Mouse (Mus musculus) Patski (cell line): Measurements from ENCODE around the gene Pdap1. TPM values are rescaled to one million over a fixed set of nuclear protein-coding genes. Genes with fewer than 3 reads are reported as not detected.
"Not testable (repeated sequence)": the region's sequence is repeated elsewhere in the genome, so short reads cannot be mapped to it uniquely, and the experiment has no call there.

Experiments used
- ATAC-seq: fragments of 100-300 bp; one replicate; pipeline ENCODE4 v1.8.0; 2021
- CTCF ChIA-PET: fragments of 350-600 bp; sonication (Branson Sonifier 250); formaldehyde crosslinking; loops from one replicate; lab custom pipeline; 2022; ENCODE audit warnings: inconsistent platforms; lab: Charles Lee
- POLR2A ChIA-PET: fragments of 350-600 bp; sonication (Branson Sonifier 250); formaldehyde crosslinking; loops from one replicate; lab custom pipeline; 2022; ENCODE audit warnings: antibody characterized with exemption, inconsistent platforms; lab: Charles Lee
- DNase-seq: peaks from one replicate; pipeline ENCODE4 v3.0.0-alpha.2; 2011; ENCODE audit warnings: low read depth, low spot score
- H3K27me3 ChIP-seq: fragments of 371-371 bp; one replicate; pipeline ENCODE4 v1.5.1; 2021
- CTCF ChIP-seq: fragments of 100-300 bp; IDR thresholded peaks from one replicate; pipeline ENCODE4 v1.5.1; 2021
- in situ Hi-C: fragments of 300-500 bp; cut with MboI; formaldehyde crosslinking; loops from 3 replicates; pipeline ENCODE4 v1.11.1; 2018; ENCODE audit warnings: low pct_unique_long_range_greater_than_20kb, mixed read lengths
- polyA plus RNA-seq: library from polyadenylated mRNA; unstranded; gene quantifications from one replicate; pipeline ENCODE4 v1.2.3, GENCODE M21; 2021

Pdap1 gene
- polyA plus RNA-seq, 1 experiment from 2014 or later = 188 TPM

- ATAC-seq = peak; percentile 65
- DNase-seq = no peak
- ChIA-PET POLR2A (interaction anchor here (0.7 to 1.4 kb wide), 4 partner anchors 9 to 44 kb away, joined by 3 to 9 read pairs (median 3); partner anchors contain the start of genes Arpc1a and Kpna7), CTCF (interaction anchor here (1.3 kb wide), 1 partner anchor 27 kb away, joined by 4 read pairs; no protein-coding TSS in a partner anchor)
- TF ChIP-seq CTCF = no peak
- H3K27me3 ChIP-seq = no peaks in the 10 kb centered on the region
- in situ Hi-C loops = no loop called here
Measured at GRCm38 (mm10) chr5:145114071-145114605, 25.9 kb downstream of the Pdap1 start, which contains the start of gene Arpc1b. Gene Arpc1b (plus strand): TSS chr5:145114215.

GRCm38 (mm10) chr5:145113416-145113815 lies 26.6 kb downstream of the Pdap1 start:
- in situ Hi-C loops = no loop called here
- DNase-seq (no peak), ATAC-seq (no peak)
- no peaks in the 10 kb centered on the region for H3K27me3 ChIP-seq
- TF ChIP-seq CTCF = no peak
- ChIA-PET POLR2A (interaction anchor here (1.4 kb wide), 1 partner anchor 30 kb away, joined by 9 read pairs; the partner anchor contains the start of genes Arpc1a and Kpna7), CTCF (no interaction called here)

GRCm38 (mm10) chr5:145112566-145112965 lies 27.5 kb downstream of the Pdap1 start:
- POLR2A ChIA-PET = interaction anchor here (0.6 to 1.1 kb wide), 3 partner anchors 15 to 29 kb away, joined by 3 to 4 read pairs (median 4); partner anchors contain the start of genes Arpc1a and Kpna7
- DNase-seq (no peak), ATAC-seq (no peak)
- no peak for TF ChIP-seq CTCF
- in situ Hi-C loops = no loop called here
- H3K27me3 ChIP-seq = no peaks in the 10 kb centered on the region
- CTCF ChIA-PET = interaction anchor here (1.4 to 1.5 kb wide), 2 partner anchors 10 to 24 kb away, joined by 3 to 5 read pairs; no protein-coding TSS in a partner anchor

GRCm38 (mm10) chr5:145110401-145110800 lies 29.6 kb downstream of the Pdap1 start:
- CTCF ChIA-PET = interaction anchor here (1.5 kb wide), 1 partner anchor 14 kb away, joined by 4 read pairs; no protein-coding TSS in a partner anchor
- no peak for DNase-seq
- TF ChIP-seq CTCF = no peak
- POLR2A ChIA-PET = interaction anchor here (0.6 to 0.9 kb wide), 2 partner anchors 13 to 17 kb away, joined by 3 to 8 read pairs; no protein-coding TSS in a partner anchor
- in situ Hi-C loops = no loop called here
- ATAC-seq = no peak
- H3K27me3 ChIP-seq = no peaks in the 10 kb centered on the region

DNA sequence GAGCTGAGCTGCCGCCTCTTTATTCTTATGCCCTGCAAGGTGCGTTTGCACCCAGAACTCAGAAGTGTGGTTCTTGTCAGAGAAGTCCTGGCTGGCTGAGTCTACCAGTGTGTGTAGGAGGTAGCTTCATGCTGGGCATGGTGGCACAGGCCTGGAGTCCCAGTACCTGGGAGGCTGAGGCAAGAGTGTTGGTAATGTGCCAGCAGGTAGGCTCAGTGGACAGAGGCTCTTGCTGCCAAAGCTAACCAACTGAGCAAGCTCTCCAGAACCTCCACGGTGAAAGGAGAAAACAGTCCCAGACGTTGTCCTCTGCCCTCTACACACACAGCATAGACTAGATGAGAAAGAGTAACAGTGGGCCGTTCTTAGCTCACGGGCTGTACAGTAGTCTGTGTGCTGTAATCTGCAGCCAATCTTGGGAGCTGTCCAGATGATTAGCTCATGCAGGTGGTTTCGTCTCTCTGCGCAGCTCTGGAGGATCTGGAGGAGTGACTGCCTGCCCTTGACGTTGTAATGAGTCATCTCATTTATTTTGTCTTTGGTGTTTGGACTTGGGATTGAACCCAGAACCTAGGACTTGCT lies 34.3 kb downstream of the Pdap1 start:
- no peaks in the 10 kb centered on the region for H3K27me3 ChIP-seq
- ChIA-PET CTCF (no interaction called here), POLR2A (interaction anchor here (1.1 to 1.2 kb wide), 2 partner anchors 9 kb away, joined by 3 read pairs; no protein-coding TSS in a partner anchor)
- no peak for ATAC-seq
- no peak for DNase-seq
- TF ChIP-seq CTCF = no peak
- in situ Hi-C loops = no loop called here

GRCm38 (mm10) chr5:145104328-145104727 lies 35.7 kb downstream of the Pdap1 start:
- DNase-seq (no peak), ATAC-seq (no peak)
- ChIA-PET POLR2A (no interaction called here), CTCF (no interaction called here)
- in situ Hi-C loops = no loop called here
- H3K27me3 ChIP-seq = no peaks in the 10 kb centered on the region
- no peak for TF ChIP-seq CTCF

- no peak for TF ChIP-seq CTCF
- no peak for DNase-seq
- ChIA-PET CTCF (interaction anchor here (1.3 kb wide), 1 partner anchor 9 kb away, joined by 3 read pairs; no protein-coding TSS in a partner anchor), POLR2A (interaction anchor here (1.2 kb wide), 1 partner anchor 12 kb away, joined by 3 read pairs; no protein-coding TSS in a partner anchor)
- in situ Hi-C loops = no loop called here
- ATAC-seq = no peak
- H3K27me3 ChIP-seq = no peaks in the 10 kb centered on the region
Measured at GRCm38 (mm10) chr5:145102706-145103105, 37.3 kb downstream of the Pdap1 start.

GRCm38 (mm10) chr5:145101451-145101850 lies 38.6 kb downstream of the Pdap1 start:
- CTCF ChIA-PET, in situ Hi-C loops: not testable (repeated sequence)

GRCm38 (mm10) chr5:145100960-145101359 lies 39.1 kb downstream of the Pdap1 start:
- in situ Hi-C loops = no loop called here
- ChIA-PET POLR2A (no interaction called here), CTCF (no interaction called here)
- no peak for DNase-seq
- H3K27me3 ChIP-seq = no peaks in the 10 kb centered on the region
- TF ChIP-seq CTCF = no peak
- ATAC-seq = no peak

More at GRCm38 (mm10) chr5:145101451-145101850, 38.6 kb downstream of the Pdap1 start:
- DNase-seq, POLR2A ChIA-PET, H3K27me3 ChIP-seq, ATAC-seq: not testable (repeated sequence)

DNA sequence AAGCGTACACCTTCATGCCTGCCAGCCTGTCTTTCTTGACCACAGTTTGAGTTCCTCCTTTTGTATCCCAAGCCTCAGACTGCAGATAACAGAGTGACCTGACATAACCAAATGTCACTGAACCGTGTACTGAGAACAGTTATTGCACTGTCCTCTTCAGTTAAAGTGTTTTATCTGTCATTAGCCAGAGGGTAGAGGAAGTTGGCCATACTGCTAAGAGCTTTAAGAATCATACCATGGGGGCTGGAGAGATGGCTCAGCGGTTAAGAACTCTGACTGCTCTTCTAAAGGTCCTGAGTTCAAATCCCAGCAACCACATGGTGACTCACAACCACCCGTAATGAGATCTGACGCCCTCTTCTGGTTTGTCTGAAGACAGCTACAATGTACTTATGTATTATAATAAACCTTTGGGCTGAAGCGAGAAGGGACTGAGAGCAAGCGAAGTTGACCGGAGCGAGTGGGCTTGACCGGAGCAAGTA lies 41.7 kb downstream of the Pdap1 start:
- ATAC-seq = no peak
- ChIA-PET POLR2A (interaction anchor here (1.0 to 1.2 kb wide), 2 partner anchors 12 to 14 kb away, joined by 3 read pairs; partner anchors contain the start of genes Arpc1a and Kpna7), CTCF (interaction anchor here (1.6 kb wide), 1 partner anchor 10 kb away, joined by 5 read pairs; no protein-coding TSS in a partner anchor)
- no peak for DNase-seq
- H3K27me3 ChIP-seq = no peaks in the 10 kb centered on the region
- no peak for TF ChIP-seq CTCF
- in situ Hi-C loops = no loop called here
